Mouse (Mus musculus): ENCODE data around the gene Arhgap35. TPM values are rescaled to one million over a fixed set of nuclear protein-coding genes. Genes with fewer than 3 reads are reported as not detected.

Arhgap35 gene
- polyA plus RNA-seq, 1 experiment: 26.8 TPM

- no peaks in the 10 kb centered on the region for H3K27me3 ChIP-seq (ENCODE audit: control insufficient read depth, insufficient read depth, insufficient read length)
- peaks cover 29% of the 10 kb centered on the region for H3K36me3 ChIP-seq (ENCODE audit: control insufficient read depth, insufficient read depth)
- TF ChIP-seq CEBPB (IDR thresholded peaks at IDR 0.05; ENCODE audit: low read depth) (no peak), FOSL1 (IDR thresholded peaks at IDR 0.05; ENCODE audit: insufficient read depth, low read length, poor library complexity, severe bottlenecking) (no peak), USF1 (IDR thresholded peaks at IDR 0.05; ENCODE audit: low read depth) (no peak), MYOG (IDR thresholded peaks at IDR 0.05; ENCODE audit: control insufficient read depth, extremely low read depth, insufficient read length) (no peak), CTCF (IDR thresholded peaks at IDR 0.05; ENCODE audit: control insufficient read depth, insufficient read depth, insufficient read length) (no peak), MYOD1 (IDR thresholded peaks at IDR 0.05; ENCODE audit: control insufficient read depth, insufficient read length, low read depth) (no peak), MAX (IDR thresholded peaks at IDR 0.05) (no peak)
- H3K4me3 ChIP-seq (ENCODE audit: insufficient read depth, poor library complexity, severe bottlenecking): no peak overlapping the region
- H3K79me2 ChIP-seq (ENCODE audit: control insufficient read depth, insufficient read depth): peaks cover 100% of the 10 kb centered on the region
- no peak overlapping the region for H3ac ChIP-seq (ENCODE audit: control insufficient read depth, insufficient read length, low read depth)
- H3K79me3 ChIP-seq (ENCODE audit: low read depth): peaks cover 41% of the 10 kb centered on the region
Observed at GRCm38 (mm10) chr7:16557251-16557650, 57.5 kb downstream of the Arhgap35 start.

DNA sequence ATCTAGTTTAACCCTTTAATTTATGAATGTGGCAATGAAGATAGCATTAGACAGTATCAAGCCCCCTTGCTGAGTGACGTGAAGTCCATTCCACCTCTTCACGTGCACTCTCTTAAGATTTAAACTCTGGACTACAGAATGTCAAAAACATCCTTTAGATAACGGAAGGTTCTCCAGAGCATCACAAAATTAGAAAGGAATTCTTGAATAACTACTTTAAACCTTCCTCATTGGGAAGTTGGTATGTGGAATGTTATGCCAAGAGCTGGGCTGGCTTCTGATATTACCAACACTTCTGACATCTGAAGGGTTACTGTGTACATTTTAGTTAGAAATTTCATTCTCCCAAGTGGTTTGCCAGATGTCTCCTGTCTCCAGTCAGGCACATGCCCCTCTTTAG is 60.6 kb downstream of the Arhgap35 start:
- no peak overlapping the region for H3K4me3 ChIP-seq (ENCODE audit: insufficient read depth, poor library complexity, severe bottlenecking)
- H3K79me2 ChIP-seq (ENCODE audit: control insufficient read depth, insufficient read depth): peaks cover 99% of the 10 kb centered on the region
- TF ChIP-seq MYOG (IDR thresholded peaks at IDR 0.05; ENCODE audit: control insufficient read depth, extremely low read depth, insufficient read length) (no peak), USF1 (IDR thresholded peaks at IDR 0.05; ENCODE audit: low read depth) (no peak), CTCF (IDR thresholded peaks at IDR 0.05; ENCODE audit: control insufficient read depth, insufficient read depth, insufficient read length) (no peak), MYOD1 (IDR thresholded peaks at IDR 0.05; ENCODE audit: control insufficient read depth, insufficient read length, low read depth) (no peak), FOSL1 (IDR thresholded peaks at IDR 0.05; ENCODE audit: insufficient read depth, low read length, poor library complexity, severe bottlenecking) (no peak), CEBPB (IDR thresholded peaks at IDR 0.05; ENCODE audit: low read depth) (no peak), MAX (IDR thresholded peaks at IDR 0.05) (no peak)
- H3K27me3 ChIP-seq (ENCODE audit: control insufficient read depth, insufficient read depth, insufficient read length): no peaks in the 10 kb centered on the region
- H3K79me3 ChIP-seq (ENCODE audit: low read depth): peaks cover 31% of the 10 kb centered on the region
- no peak overlapping the region for H3ac ChIP-seq (ENCODE audit: control insufficient read depth, insufficient read length, low read depth)
- H3K36me3 ChIP-seq (ENCODE audit: control insufficient read depth, insufficient read depth): peaks cover 7% of the 10 kb centered on the region

DNA sequence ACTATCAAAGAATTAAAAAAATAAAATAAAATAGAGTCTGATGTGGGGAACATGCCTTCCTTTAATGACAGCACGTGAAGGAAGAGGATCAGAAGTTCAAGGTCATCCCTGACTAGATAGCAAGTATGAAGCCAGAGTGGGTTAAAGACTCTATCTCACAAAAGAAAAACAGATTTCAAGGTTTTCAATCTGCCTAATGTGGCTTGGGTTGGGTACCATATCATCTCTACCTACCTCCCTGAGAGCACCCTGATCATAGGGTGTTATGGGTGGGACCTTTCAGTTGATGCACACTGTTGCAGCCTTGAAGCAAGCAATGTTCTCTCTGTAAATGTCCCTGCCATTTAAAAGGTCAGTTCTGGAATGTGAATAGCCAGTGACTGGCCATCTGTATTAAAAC is 63.2 kb downstream of the Arhgap35 start:
- Histone ChIP-seq H3K36me3 (ENCODE audit: control insufficient read depth, insufficient read depth) (peaks cover 13% of the 10 kb centered on the region), H3ac (ENCODE audit: control insufficient read depth, insufficient read length, low read depth) (no peak overlapping the region), H3K79me3 (ENCODE audit: low read depth) (peaks cover 19% of the 10 kb centered on the region), H3K27me3 (ENCODE audit: control insufficient read depth, insufficient read depth, insufficient read length) (no peaks in the 10 kb centered on the region), H3K79me2 (ENCODE audit: control insufficient read depth, insufficient read depth) (peaks cover 73% of the 10 kb centered on the region), H3K4me3 (ENCODE audit: insufficient read depth, poor library complexity, severe bottlenecking) (no peak overlapping the region)
- no peak for TF ChIP-seq MAX (IDR thresholded peaks at IDR 0.05)
- TF ChIP-seq USF1 (IDR thresholded peaks at IDR 0.05; ENCODE audit: low read depth): no peak
- TF ChIP-seq CTCF (IDR thresholded peaks at IDR 0.05; ENCODE audit: control insufficient read depth, insufficient read depth, insufficient read length): no peak
- TF ChIP-seq CEBPB (IDR thresholded peaks at IDR 0.05; ENCODE audit: low read depth): no peak
- no peak for TF ChIP-seq MYOD1 (IDR thresholded peaks at IDR 0.05; ENCODE audit: control insufficient read depth, insufficient read length, low read depth)
- TF ChIP-seq MYOG (IDR thresholded peaks at IDR 0.05; ENCODE audit: control insufficient read depth, extremely low read depth, insufficient read length): no peak
- TF ChIP-seq FOSL1 (IDR thresholded peaks at IDR 0.05; ENCODE audit: insufficient read depth, low read length, poor library complexity, severe bottlenecking): no peak

- H3K79me2 ChIP-seq (ENCODE audit: control insufficient read depth, insufficient read depth): peaks cover 50% of the 10 kb centered on the region
- no peak for TF ChIP-seq CTCF (IDR thresholded peaks at IDR 0.05; ENCODE audit: control insufficient read depth, insufficient read depth, insufficient read length)
- no peak for TF ChIP-seq MAX (IDR thresholded peaks at IDR 0.05)
- no peak for TF ChIP-seq FOSL1 (IDR thresholded peaks at IDR 0.05; ENCODE audit: insufficient read depth, low read length, poor library complexity, severe bottlenecking)
- TF ChIP-seq MYOD1 (IDR thresholded peaks at IDR 0.05; ENCODE audit: control insufficient read depth, insufficient read length, low read depth): no peak
- no peak for TF ChIP-seq CEBPB (IDR thresholded peaks at IDR 0.05; ENCODE audit: low read depth)
- no peak for TF ChIP-seq USF1 (IDR thresholded peaks at IDR 0.05; ENCODE audit: low read depth)
- TF ChIP-seq MYOG (IDR thresholded peaks at IDR 0.05; ENCODE audit: control insufficient read depth, extremely low read depth, insufficient read length): no peak
- no peaks in the 10 kb centered on the region for H3K27me3 ChIP-seq (ENCODE audit: control insufficient read depth, insufficient read depth, insufficient read length)
- peaks cover 5% of the 10 kb centered on the region for H3K79me3 ChIP-seq (ENCODE audit: low read depth)
- no peak overlapping the region for H3ac ChIP-seq (ENCODE audit: control insufficient read depth, insufficient read length, low read depth)
- H3K4me3 ChIP-seq (ENCODE audit: insufficient read depth, poor library complexity, severe bottlenecking): no peak overlapping the region
- peaks cover 19% of the 10 kb centered on the region for H3K36me3 ChIP-seq (ENCODE audit: control insufficient read depth, insufficient read depth)
Observed at GRCm38 (mm10) chr7:16549299-16549698, 65.5 kb downstream of the Arhgap35 start.

DNA sequence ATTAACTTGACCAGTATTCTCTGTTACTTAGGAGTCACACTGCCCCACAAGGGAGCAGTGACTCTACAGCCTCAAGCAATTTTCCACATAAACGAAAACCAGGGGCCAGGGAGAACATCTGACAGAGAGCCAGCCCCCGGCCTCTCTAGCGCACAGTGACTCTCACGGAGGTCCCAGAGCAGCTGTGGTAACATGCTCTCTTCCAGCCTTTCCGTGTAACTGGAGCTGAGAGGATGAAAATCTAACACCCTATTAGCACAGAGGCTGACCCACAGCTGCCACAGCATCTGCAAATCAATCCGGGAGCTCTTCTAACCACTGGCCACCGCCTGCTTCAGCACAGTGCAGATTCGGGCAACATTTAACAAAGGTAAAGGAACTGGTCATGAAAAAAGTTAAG is 70.0 kb downstream of the Arhgap35 start:
- H3K79me3 ChIP-seq (ENCODE audit: low read depth): no peaks in the 10 kb centered on the region
- TF ChIP-seq CEBPB (IDR thresholded peaks at IDR 0.05; ENCODE audit: low read depth) (no peak), CTCF (IDR thresholded peaks at IDR 0.05; ENCODE audit: control insufficient read depth, insufficient read depth, insufficient read length) (no peak), MYOD1 (IDR thresholded peaks at IDR 0.05; ENCODE audit: control insufficient read depth, insufficient read length, low read depth) (no peak), FOSL1 (IDR thresholded peaks at IDR 0.05; ENCODE audit: insufficient read depth, low read length, poor library complexity, severe bottlenecking) (no peak), MAX (IDR thresholded peaks at IDR 0.05) (no peak), MYOG (IDR thresholded peaks at IDR 0.05; ENCODE audit: control insufficient read depth, extremely low read depth, insufficient read length) (no peak), USF1 (IDR thresholded peaks at IDR 0.05; ENCODE audit: low read depth) (no peak)
- H3K36me3 ChIP-seq (ENCODE audit: control insufficient read depth, insufficient read depth): peaks cover 32% of the 10 kb centered on the region
- H3K79me2 ChIP-seq (ENCODE audit: control insufficient read depth, insufficient read depth): peaks cover 5% of the 10 kb centered on the region
- no peak overlapping the region for H3ac ChIP-seq (ENCODE audit: control insufficient read depth, insufficient read length, low read depth)
- no peaks in the 10 kb centered on the region for H3K27me3 ChIP-seq (ENCODE audit: control insufficient read depth, insufficient read depth, insufficient read length)
- no peak overlapping the region for H3K4me3 ChIP-seq (ENCODE audit: insufficient read depth, poor library complexity, severe bottlenecking)
